Mouse (Mus musculus) brain, embryonic 14.5 days (tissue): ENCODE data around the gene Igsf8.

Source experiments
- CTCF ChIP-seq: fragments of 200-500 bp; IDR thresholded peaks from 2 replicates; pipeline ENCODE4 v1.5.1; 2012; ENCODE audit warnings: inconsistent platforms, mild to moderate bottlenecking, moderate library complexity, borderline replicate concordance; ENCODE audit not compliant: insufficient read depth, insufficient read length; ENCODE audit errors: extremely low read depth
- POLR2A ChIP-seq: fragments of 200-500 bp; IDR thresholded peaks from 2 replicates; pipeline ENCODE4 v1.6.1; 2012; ENCODE audit warnings: mild to moderate bottlenecking, inconsistent platforms, borderline replicate concordance; ENCODE audit not compliant: poor library complexity, insufficient read depth, insufficient read length, severe bottlenecking; ENCODE audit errors: extremely low read depth

GRCm38 (mm10) chr1:172305153-172305552 is 43.7 kb downstream of the Igsf8 start:
- TF ChIP-seq CTCF (no peak), POLR2A (no peak)
